Mouse (Mus musculus): ENCODE data around the gene Sh3bp5.

The Sh3bp5 gene

DNA sequence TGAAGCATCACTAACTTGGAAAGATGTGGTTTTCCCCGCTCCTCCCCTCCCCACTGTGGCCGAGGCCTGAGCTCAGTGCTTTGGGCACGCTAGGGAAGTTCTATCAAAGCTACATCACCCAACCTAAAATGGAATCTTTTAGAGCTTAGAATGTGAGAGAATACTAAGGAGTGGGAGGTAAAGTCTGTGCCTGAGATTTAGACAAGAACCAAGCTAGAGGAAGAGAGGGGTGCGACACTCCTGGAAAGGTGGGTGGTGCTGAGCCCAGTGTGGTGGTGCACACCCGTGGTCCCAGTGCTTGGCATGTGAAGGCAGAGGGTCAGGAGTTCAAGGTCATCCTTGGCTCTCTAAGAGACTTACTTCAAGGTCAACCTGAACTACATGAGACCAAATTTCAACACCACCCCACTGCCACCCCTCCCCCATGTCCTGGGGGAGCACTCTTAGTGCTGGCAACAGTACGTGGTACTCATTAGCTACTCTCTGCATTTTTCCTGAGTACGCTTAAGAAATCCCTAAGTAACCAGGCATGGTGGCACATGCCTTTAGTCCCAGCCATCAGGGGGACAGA is 40.2 kb downstream of the Sh3bp5 start:
- CTCF ChIA-PET, result interaction anchor here (1.2 kb wide), 1 partner anchor 28 kb away, joined by 5 read pairs; no protein-coding TSS in a partner anchor

- CTCF ChIA-PET, result interaction anchor here (1.2 kb wide), 1 partner anchor 28 kb away, joined by 5 read pairs; no protein-coding TSS in a partner anchor
Measured at GRCm38 (mm10) chr14:31394822-31395532, 40.9 kb downstream of the Sh3bp5 start.

DNA sequence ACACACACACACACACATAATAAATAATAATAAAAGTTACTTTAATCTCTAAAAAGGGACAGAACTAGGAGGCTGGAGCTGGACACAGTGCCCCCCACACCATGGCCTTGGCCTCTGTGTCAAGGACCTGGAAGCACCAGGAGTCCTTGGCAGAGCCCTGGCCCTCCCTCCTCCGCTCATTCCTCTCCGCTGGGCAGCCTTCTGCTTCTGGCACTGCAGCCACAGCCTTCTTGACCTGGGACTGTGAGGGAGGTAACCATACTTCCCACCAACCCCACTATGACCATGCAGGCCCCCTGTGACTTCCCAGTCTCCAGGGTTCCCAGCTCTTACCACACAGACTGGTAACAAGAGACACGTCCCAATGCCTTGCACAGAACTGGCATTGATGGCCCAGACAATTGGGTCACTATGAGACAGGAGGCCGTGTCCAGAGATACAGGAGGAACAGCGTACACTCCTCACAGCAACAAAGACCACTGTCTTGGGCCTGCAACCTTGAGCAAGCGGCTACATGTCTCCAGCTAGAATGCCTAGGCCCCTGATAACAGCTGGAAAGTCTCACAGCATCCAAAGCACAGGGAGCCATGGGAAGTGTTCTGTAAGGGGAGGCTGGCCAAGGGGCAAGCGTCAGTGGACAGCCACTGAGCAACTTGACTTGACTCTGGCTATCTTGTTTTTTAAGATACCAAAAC is 41.8 kb downstream of the Sh3bp5 start:
- CTCF ChIA-PET, result interaction anchor here (1.2 kb wide), 1 partner anchor 29 kb away, joined by 5 read pairs; no protein-coding TSS in a partner anchor

DNA sequence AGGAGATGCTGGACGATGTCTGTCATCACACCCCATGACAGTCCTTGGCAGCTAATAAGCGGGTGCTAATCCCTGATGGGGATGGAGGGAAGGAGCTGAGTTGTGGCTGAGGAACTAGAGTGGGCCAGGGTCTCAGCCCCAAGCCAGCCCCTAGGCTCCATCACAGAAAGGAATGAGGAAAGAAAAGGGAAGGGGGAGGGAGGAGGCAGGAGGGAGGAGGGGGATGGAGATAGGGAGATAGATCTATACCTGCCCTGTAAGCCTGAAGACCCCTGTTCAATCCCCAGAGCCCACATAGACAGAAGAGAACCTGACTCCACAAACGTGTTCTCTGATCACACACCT is 42.4 kb downstream of the Sh3bp5 start:
- CTCF ChIA-PET, result no interaction called here

DNA sequence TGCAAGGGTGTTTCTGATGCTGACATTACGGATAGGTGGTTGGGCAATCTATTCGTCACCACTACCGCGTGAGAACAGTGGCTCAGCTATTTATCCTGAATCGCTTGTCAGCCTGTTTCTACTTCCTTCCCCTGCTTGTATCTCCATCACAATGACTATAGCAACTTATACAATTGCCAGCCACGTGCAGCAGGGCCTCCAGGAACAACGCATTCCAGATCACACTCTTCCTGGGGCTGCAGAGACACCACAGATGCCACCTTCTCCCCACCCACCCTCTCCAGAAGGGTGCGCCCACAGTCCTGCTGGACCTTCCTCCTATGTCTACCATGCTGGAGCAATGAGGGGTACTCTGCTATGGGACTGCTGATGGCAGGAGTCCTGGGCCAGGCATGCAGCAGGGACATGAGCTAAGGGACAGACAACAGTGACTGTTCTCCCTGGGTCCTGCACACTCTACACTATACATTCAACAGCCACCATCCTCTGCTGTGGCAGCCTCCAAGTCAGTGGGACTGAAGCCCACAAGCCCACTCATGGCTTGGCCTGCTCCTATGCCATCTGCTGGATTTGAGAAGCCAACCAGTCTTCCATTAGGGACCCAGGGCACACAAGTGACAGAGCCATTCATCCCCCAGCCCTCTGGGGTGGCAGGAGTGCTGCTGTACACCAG is 42.9 kb downstream of the Sh3bp5 start:
- CTCF ChIA-PET, result no interaction called here

DNA sequence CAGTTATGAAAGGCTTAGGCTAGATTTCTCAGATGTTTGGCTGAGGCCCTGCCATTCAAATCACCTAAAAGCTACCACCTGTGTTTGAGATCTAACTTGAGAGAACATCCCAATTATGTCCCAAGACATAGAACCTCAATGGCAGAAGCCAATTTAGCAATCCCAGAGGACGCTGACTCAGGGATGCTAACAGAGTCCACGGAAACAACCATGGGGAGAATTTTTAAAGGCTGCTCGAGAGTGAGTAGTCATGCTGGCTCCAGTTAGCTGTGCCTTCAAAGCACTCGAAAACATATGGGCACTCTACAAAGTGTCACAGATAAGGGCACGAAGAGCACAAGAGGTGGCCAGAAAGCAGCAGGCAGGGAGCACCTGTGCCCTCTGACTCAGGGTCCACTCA is 43.6 kb downstream of the Sh3bp5 start:
- CTCF ChIA-PET, result interaction anchor here (1.2 kb wide), 1 partner anchor 42 kb away, joined by 3 read pairs; no protein-coding TSS in a partner anchor

GRCm38 (mm10) chr14:31389421-31390147 is 46.3 kb downstream of the Sh3bp5 start:
- CTCF ChIA-PET, result no interaction called here

- CTCF ChIA-PET, result no interaction called here
Measured at GRCm38 (mm10) chr14:31388086-31388872, 47.6 kb downstream of the Sh3bp5 start.

DNA sequence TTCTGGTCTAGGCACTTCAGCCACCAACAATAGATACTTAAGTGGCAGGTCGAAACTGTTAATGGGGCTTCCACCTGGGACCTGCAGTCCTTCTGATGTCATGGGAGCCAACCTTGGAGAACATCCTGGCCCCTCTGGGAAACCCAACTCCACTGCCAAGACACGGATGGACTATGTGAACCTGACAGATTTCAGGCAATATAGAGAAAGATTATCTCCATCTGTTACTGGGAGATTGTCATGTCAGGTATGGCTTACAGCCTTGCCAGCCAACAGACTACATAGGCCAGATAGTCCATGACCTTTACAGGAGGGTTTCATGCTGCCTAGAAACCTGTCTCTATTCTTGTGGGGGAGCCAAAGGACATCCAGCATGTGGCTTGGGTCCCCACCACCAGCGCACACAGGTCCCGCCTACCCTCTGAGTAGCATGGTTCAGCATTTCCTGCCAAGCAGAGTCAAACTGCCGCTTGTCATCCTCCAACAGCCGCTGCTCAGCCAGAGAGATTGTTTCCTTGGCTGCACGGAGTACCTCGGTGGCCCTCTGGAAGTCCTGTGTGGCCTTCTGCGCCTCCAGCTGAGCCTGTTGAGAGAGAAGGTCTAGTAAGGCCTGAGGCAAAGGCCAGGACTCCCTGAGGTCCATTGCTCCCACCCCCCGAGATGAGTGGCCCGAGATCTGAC is 48.4 kb downstream of the Sh3bp5 start:
- CTCF ChIA-PET, result interaction anchor here (0.8 kb wide), 1 partner anchor 22 kb away, joined by 4 read pairs; no protein-coding TSS in a partner anchor

DNA sequence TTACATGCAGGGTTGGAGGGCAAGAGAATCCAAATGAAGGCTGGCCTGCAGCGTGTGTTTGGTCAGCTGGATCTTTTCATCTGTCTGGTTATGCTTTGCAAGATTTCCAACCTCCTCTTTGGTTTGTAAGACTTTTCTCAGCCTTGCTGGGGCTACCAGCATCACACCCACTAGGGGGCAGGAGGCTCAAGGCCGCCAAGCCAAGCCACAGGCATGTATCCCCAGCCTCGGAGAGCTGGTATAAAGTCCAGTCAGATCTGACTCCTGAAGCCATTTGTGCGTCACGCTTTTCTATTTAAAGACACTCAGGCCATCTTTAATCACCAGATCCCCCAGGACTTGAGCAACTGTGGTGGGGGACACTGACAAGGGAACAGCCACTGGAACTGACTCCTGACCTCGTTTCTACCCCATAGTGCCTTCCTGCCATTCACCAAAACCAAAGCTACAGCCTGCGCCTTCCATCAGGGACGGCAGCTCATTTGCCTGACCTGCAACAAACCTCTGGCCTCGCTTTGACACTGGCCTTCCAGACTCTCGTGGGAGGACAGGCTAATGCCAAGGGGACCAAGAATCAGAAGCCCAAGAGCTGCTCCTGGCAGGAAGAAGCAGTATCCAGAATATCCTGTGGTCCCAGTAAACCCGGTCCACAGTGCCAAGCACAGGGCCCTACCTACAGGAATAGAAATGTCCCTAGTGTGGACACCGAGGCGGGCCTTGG is 49.7 kb downstream of the Sh3bp5 start:
- CTCF ChIA-PET, result interaction anchor here (0.5 to 1.5 kb wide), 8 partner anchors 26 to 932 kb away, joined by 3 to 6 read pairs (median 4); partner anchors contain the start of gene Capn7

GRCm38 (mm10) chr14:31385406-31385805 is 50.5 kb downstream of the Sh3bp5 start:
- CTCF ChIA-PET, result interaction anchor here (0.5 to 1.5 kb wide), 3 partner anchors 49 to 85 kb away, joined by 3 to 6 read pairs (median 4); partner anchors contain the start of gene Capn7

DNA sequence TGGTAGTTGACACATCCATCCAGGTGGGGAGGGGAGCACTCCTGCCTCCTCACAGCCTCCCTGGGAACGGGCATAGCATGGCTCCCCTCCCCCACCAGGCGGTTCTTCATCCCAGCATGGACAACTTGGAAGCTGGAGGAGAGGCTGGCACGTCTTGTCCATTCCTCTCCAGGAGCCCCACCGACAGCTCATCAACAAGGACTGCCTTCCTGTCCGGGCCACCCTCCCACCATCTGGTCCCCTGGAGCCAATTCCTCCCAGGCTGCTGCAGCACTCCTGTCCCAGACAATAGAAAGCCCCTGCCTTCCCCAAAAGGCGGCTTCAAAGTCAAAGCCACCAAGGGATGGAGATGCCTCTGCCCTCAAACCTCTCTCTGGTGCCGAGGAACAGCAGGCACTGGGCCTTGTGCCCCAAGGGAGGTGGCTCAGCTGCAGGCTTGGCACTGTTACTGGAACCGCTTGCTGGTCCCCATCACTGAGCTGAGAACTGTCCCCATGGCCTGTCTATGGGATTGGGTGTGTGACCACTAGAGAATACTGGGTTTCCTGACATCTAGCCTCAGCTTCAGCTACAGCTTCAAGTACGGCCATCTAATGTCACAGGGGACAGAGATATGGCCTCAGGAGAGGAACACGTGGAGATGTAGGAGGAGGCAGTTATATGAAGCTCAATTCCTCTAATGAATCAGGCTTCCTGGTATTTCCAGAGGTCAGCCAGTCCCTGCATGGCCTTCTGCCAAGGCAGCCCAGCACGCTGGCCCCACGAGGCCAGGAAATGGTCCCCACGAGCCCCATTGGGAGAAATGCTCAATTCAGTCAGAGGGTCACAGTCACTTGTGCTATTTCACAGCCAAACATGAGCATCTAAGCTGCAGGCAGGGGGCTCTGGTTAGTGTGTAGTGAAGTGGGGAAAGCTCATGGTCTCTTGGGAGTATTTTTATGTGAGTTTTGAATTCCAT is 51.2 kb downstream of the Sh3bp5 start:
- CTCF ChIA-PET, result interaction anchor here (0.7 to 1.5 kb wide), 3 partner anchors 27 to 85 kb away, joined by 3 to 4 read pairs (median 4); partner anchors contain the start of gene Sh3bp5

- CTCF ChIA-PET, result no interaction called here
Measured at GRCm38 (mm10) chr14:31383470-31384050, 52.3 kb downstream of the Sh3bp5 start.

DNA sequence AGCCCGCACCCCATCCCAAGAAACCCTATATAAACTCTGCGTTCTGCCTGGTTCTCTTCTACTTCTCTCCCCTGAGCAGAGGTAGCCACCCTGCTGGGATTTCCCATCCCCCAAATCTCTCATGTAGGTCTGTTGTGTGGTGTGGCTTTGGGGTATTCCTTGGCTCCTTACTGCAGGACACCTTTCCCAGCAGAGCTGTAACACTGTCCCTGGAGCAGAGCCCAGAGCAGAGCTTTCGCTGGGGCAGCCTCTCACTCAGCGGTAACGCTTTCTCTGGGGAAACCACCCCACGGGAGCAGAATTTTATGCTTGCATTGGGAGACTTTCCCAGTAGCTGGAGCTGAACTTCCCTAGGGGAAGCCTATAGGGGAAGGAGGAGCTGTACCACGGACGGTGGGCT is 53.6 kb downstream of the Sh3bp5 start:
- CTCF ChIA-PET, result no interaction called here

- CTCF ChIA-PET, result interaction anchor here (0.7 kb wide), 1 partner anchor 15 kb away, joined by 3 read pairs; no protein-coding TSS in a partner anchor
Measured at GRCm38 (mm10) chr14:31376331-31376730, 59.5 kb downstream of the Sh3bp5 start.

GRCm38 (mm10) chr14:31374390-31374789 is 61.5 kb downstream of the Sh3bp5 start:
- CTCF ChIA-PET, result no interaction called here

DNA sequence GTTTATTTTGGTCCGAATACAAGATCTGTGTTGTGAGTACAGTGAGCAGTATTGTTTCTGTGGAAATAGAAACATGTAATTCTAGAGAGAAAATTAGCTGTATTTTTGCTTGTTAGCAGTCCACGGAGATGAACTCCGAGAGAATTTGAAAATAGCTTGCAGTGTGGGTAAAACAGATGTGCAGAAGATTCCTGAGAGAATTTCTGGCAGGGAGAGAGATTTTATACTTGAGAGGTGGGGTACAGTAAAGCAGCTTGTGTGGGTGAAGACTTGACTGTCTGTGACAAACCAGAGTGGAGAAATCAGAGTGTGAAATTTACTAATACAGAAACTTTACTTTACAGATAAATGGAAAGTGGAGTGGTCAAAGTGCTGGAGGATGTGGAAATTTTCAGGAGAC is 66.5 kb downstream of the Sh3bp5 start:
- CTCF ChIA-PET, result interaction anchor here (0.7 kb wide), 1 partner anchor 13 kb away, joined by 3 read pairs; no protein-coding TSS in a partner anchor
